Mouse (Mus musculus) ES-E14 (cell line): Measurements from ENCODE around the gene Ndst4. TPM values are rescaled to one million over a fixed set of nuclear protein-coding genes. Genes with fewer than 3 reads are reported as not detected.

Experiments
- DNase-seq: peaks from one replicate; pipeline ENCODE4 v3.0.0-alpha.2; 2013; ENCODE audit warnings: low read depth, low spot score
- H3K27ac ChIP-seq: 2 replicates; pipeline ENCODE4 v1.5.1; 2012; ENCODE audit warnings: low read depth, mild to moderate bottlenecking, low read length, moderate library complexity, mixed read lengths; ENCODE audit not compliant: poor library complexity, insufficient read depth, severe bottlenecking
- H3K36me3 ChIP-seq: 2 replicates; pipeline ENCODE4 v1.6.1; 2012; ENCODE audit warnings: mild to moderate bottlenecking, low read length, moderate library complexity, mixed read lengths; ENCODE audit not compliant: control insufficient read depth, poor library complexity, insufficient read depth, severe bottlenecking
- H3K4me1 ChIP-seq, 2 experiments: fragments of 150-350 bp in 1 of 2; sonication (generic) in 1 of 2; 2 replicates each; pipeline ENCODE4 v1.6.1; 2012; ENCODE audit warnings: low read length in 2 of 2, mild to moderate bottlenecking in 1 of 2, mixed read lengths in 1 of 2; ENCODE audit not compliant: control insufficient read depth in 2 of 2, insufficient read depth in 2 of 2, poor library complexity in 1 of 2
- H3K4me3 ChIP-seq, 2 experiments: fragments of 150-350 bp in 1 of 2; sonication (generic) in 1 of 2; 2 replicates each; pipeline ENCODE4 v1.5.1; 2012; ENCODE audit warnings: low read length in 2 of 2, low read depth in 1 of 2, mild to moderate bottlenecking in 1 of 2, mixed read lengths in 1 of 2; ENCODE audit not compliant: insufficient read depth in 1 of 2, poor library complexity in 1 of 2, severe bottlenecking in 1 of 2
- H3K9ac ChIP-seq: 2 replicates; pipeline ENCODE4 v1.6.1; 2012; ENCODE audit warnings: low read depth, mild to moderate bottlenecking, low read length, mixed read lengths; ENCODE audit not compliant: poor library complexity, insufficient read depth, severe bottlenecking
- H3K9me3 ChIP-seq: fragments of 150-350 bp; sonication (generic); 2 replicates; pipeline ENCODE4 v1.6.1; 2012; ENCODE audit warnings: low read depth, mild to moderate bottlenecking, low read length; ENCODE audit not compliant: control insufficient read depth, insufficient read depth
- CHD2 ChIP-seq: IDR thresholded peaks from 2 replicates; pipeline ENCODE4 v1.6.1; 2014; ENCODE audit warnings: mild to moderate bottlenecking, low read depth, low read length, inconsistent platforms
- HCFC1 ChIP-seq: IDR thresholded peaks from 2 replicates; pipeline ENCODE4 v1.6.1; 2012; ENCODE audit warnings: low read length, inconsistent platforms, borderline replicate concordance; ENCODE audit not compliant: insufficient read depth
- MAFK ChIP-seq: IDR thresholded peaks from 2 replicates; pipeline ENCODE4 v1.6.1; 2014; ENCODE audit warnings: mild to moderate bottlenecking, low read depth, low read length, inconsistent platforms; ENCODE audit not compliant: insufficient read depth
- ZC3H11A ChIP-seq: IDR thresholded peaks from 2 replicates; pipeline ENCODE4 v1.6.1; 2012; ENCODE audit warnings: low read depth, mild to moderate bottlenecking, inconsistent platforms, low read length, borderline replicate concordance
- ZNF384 ChIP-seq: IDR thresholded peaks from 2 replicates; pipeline ENCODE4 v1.6.1; 2012; ENCODE audit warnings: low read depth, low read length, inconsistent platforms
- in situ Hi-C, 2 experiments: fragments of 600-800 bp; cut with MboI; formaldehyde crosslinking; loops; one replicate each; pipeline ENCODE4 v1.15.1; 2025; ENCODE audit warnings: low sequenced_read_pairs in 2 of 2, inconsistent platforms in 1 of 2; ENCODE audit not compliant: unreplicated experiment in 2 of 2
- total RNA-seq: library from RNA; depleted of rRNA; stranded (reverse); fragments of 300-350 nt; gene quantifications from 2 replicates; pipeline ENCODE4 v1.2.3, GENCODE M21; 2012; rRNA removed

Ndst4 gene
- not detected in 2 replicates for total RNA-seq

DNA sequence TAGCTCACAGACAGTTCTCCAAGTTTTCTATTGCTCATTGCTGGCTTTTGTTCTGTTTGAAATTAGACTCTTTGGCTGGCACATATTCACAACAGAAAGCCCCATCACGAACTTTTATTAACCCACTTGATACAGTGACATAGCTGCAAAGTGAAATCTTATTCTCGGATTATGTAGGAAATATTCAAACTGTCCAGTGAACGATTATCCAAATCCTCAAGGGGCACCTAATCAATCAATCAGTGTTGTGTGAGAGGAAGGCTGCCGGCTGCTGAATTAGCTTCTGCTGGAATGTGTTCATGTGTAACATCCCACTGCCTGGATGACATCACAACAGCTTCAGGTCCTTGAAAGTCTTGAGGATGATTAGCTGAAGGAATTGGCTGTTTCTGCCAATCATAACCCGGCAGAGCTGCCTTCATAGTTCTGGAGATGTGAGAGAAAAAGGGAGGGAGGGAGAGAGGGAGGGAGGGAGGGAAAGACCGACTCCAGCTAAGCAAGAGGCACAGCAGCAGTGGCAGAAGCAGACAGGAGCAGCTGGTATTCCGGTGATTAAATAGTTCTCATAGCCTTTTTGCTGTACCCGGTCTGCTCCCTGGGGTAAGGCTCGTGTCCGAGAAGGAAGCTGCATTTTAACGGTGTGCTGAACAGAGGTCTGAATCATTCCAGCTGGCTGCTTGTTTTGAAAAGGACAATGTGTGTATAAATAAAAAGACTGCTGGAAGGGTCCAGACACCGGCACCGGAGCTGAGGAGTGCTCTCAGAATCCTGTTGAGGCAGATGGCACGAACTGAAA, at the start of gene Ndst4:
Ndst4 (plus strand) TSS at position 476 of the 796 bp plus-strand sequence.
- no peaks in the 10 kb centered on the region for H3K36me3 ChIP-seq
- in situ Hi-C loops = no loop called here
- no peaks in the 10 kb centered on the region for H3K4me1 ChIP-seq
- no peak within 1 kb of the TSS for H3K9ac ChIP-seq
- TF ChIP-seq ZNF384 (no peak), MAFK (no peak), HCFC1 (no peak), ZC3H11A (no peak), CHD2 (no peak)
- no peak within 1 kb of the TSS for H3K4me3 ChIP-seq
- no peak for DNase-seq
- no peaks in the 10 kb centered on the region for H3K9me3 ChIP-seq
- no peak within 1 kb of the TSS for H3K27ac ChIP-seq

DNA sequence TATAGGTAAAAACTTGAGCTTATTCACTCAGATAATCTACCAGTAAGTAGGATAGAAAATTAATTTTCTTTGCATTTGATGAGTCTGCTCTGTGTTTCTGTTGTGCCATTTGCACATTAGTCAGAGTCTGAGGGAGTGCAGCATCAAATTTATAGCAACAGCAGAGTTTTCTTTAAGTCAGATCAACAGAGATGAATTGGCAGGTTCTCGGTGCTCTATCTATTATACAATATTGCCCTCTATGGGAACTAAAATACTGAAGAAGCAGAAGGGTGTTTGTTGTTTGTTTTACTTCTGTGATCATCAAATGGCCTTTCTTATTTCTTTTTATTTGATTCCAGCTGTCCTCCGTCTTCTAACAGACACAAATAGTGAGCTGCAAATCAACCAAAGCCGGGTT, 6.4 kb upstream of the Ndst4 start:
- H3K9me3 ChIP-seq = no peaks in the 10 kb centered on the region
- no peaks in the 10 kb centered on the region for H3K4me1 ChIP-seq
- no peak for DNase-seq
- in situ Hi-C loops = no loop called here
- H3K27ac ChIP-seq = no peak overlapping the region
- TF ChIP-seq ZNF384 (no peak), CHD2 (no peak), ZC3H11A (no peak), MAFK (no peak), HCFC1 (no peak)
- H3K9ac ChIP-seq = no peak overlapping the region
- H3K4me3 ChIP-seq = no peak overlapping the region
- no peaks in the 10 kb centered on the region for H3K36me3 ChIP-seq

DNA sequence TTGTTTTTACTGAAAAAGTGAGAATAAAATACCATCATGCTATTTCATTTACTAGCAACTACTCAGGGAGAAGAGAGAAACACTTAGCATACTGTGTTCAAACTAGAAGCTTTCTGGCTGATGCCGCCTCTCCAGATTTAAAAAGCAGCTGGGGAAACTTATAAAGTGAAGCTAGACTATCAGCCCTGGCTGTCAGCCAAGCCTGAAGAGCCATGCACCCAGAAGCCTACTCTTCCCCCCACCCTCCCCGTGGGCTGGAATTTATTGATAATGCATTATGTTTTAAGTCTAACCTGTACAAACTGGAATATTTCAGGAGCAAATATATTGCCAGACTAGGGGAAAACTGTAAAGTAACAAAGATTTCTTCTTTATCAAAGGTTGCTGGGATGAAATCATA, 2.6 kb downstream of the Ndst4 start:
- Histone ChIP-seq H3K9me3 (no peaks in the 10 kb centered on the region), H3K4me3 (no peak overlapping the region), H3K27ac (no peak overlapping the region), H3K36me3 (no peaks in the 10 kb centered on the region), H3K9ac (no peak overlapping the region), H3K4me1 (no peaks in the 10 kb centered on the region)
- no peak for DNase-seq
- in situ Hi-C loops = no loop called here
- TF ChIP-seq MAFK = no peak

DNA sequence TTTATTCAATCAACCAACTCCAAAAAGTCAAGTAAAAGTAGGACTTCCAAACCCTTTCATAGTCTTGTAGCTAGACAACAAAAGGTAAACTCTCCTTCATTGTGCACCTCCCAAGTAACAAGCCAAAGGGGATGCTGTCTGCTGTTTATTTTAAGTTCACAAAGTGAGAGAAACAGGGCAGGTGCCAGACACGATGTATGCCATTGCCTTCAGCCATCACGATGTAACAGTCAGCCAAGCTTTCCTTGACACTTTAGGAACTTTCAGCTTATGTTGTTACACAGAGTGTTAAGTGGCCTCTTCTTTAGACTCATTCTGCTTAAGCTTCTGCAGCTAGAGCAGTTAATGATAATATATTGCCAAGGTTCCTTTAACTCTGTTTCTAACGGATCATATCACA, 3.1 kb downstream of the Ndst4 start:
- H3K27ac ChIP-seq = no peak overlapping the region
- H3K9me3 ChIP-seq = no peaks in the 10 kb centered on the region
- no peak overlapping the region for H3K9ac ChIP-seq
- no peaks in the 10 kb centered on the region for H3K36me3 ChIP-seq
- TF ChIP-seq ZNF384 = no peak
- no peak for TF ChIP-seq MAFK
- TF ChIP-seq HCFC1 = no peak
- TF ChIP-seq ZC3H11A = no peak
- TF ChIP-seq CHD2 = no peak
- DNase-seq = no peak
- H3K4me3 ChIP-seq = no peak overlapping the region
- in situ Hi-C loops = no loop called here
- no peaks in the 10 kb centered on the region for H3K4me1 ChIP-seq

- in situ Hi-C loops = no loop called here
- H3K36me3 ChIP-seq = no peaks in the 10 kb centered on the region
- H3K4me3 ChIP-seq = no peak overlapping the region
- no peak for DNase-seq
- no peak for TF ChIP-seq HCFC1
- H3K4me1 ChIP-seq = no peaks in the 10 kb centered on the region
- no peak overlapping the region for H3K9ac ChIP-seq
- H3K27ac ChIP-seq = no peak overlapping the region
- H3K9me3 ChIP-seq = no peaks in the 10 kb centered on the region
Observed at GRCm38 (mm10) chr3:125466894-125467652, 63.2 kb downstream of the Ndst4 start.
